Mouse (Mus musculus) heart, postnatal 0 days (tissue): ENCODE results near the gene Fgfr2.

Source experiments
- CTCF ChIP-seq: IDR thresholded peaks from 2 replicates; pipeline ENCODE4 v1.5.1; 2016; ENCODE audit warnings: antibody characterized with exemption, control low read depth, low read depth
- EP300 ChIP-seq: IDR thresholded peaks from 2 replicates; pipeline ENCODE4 v1.6.1; 2016; ENCODE audit warnings: antibody characterized with exemption, low read depth

GRCm38 (mm10) chr7:131465117-131465601 lies 1658.0 kb downstream of the Fgfr2 start:
- TF ChIP-seq CTCF, result no peak
- TF ChIP-seq EP300, result no peak
